Mouse (Mus musculus) hindbrain, embryonic 10.5 days (tissue): ENCODE results near the gene Lmf2. TPM values are rescaled to one million over a fixed set of nuclear protein-coding genes. Genes with fewer than 3 reads are reported as not detected.
A peak's percentile ranks its signal among the peaks of the same experiment; 100 is the strongest.

Source experiments
- DNase-seq: peaks from one replicate; pipeline ENCODE4 v3.0.0-alpha.2; 2017; ENCODE audit warnings: low spot score
- H3K27ac ChIP-seq: fragments of 300-500 bp; sonication (generic); 2 replicates; pipeline ENCODE4 v1.5.1; 2016; ENCODE audit warnings: mild to moderate bottlenecking, moderate library complexity
- H3K27me3 ChIP-seq: fragments of 300-500 bp; sonication (generic); 2 replicates; pipeline ENCODE4 v1.6.1; 2016; ENCODE audit warnings: mild to moderate bottlenecking; ENCODE audit not compliant: poor library complexity, insufficient read depth, severe bottlenecking
- H3K36me3 ChIP-seq: fragments of 300-500 bp; sonication (generic); 2 replicates; pipeline ENCODE4 v1.6.1; 2016; ENCODE audit warnings: mild to moderate bottlenecking, moderate library complexity
- H3K4me1 ChIP-seq: fragments of 300-500 bp; sonication (generic); replicated peaks from 2 replicates; pipeline ENCODE4 v1.6.1; 2016; ENCODE audit warnings: mild to moderate bottlenecking
- H3K4me3 ChIP-seq: fragments of 300-500 bp; sonication (generic); 2 replicates; pipeline ENCODE4 v1.5.1; 2016; ENCODE audit warnings: mild to moderate bottlenecking, moderate library complexity
- H3K9me3 ChIP-seq: fragments of 300-500 bp; sonication (generic); 2 replicates; pipeline ENCODE4 v1.6.1; 2016; ENCODE audit warnings: mild to moderate bottlenecking, moderate library complexity
- WGBS: fragments of 180-500 bp; shearing (Covaris S2); methylation state at CpG from one replicate; pipeline ENCODE4 v1.1.7; 2016; 5-methylcytosine and 5-hydroxymethylcytosine counted together
- polyA plus RNA-seq: library from polyadenylated mRNA; unstranded; fragments of >200 nt; fragmentation: Nextera tagmentation; extraction: Ambion mirVana; gene quantifications from 2 replicates; pipeline ENCODE4 v1.2.1, GENCODE M21; 2016

Gene Lmf2
- polyA plus RNA-seq, 1 experiment from 2014 or later = 52.0 TPM

DNA sequence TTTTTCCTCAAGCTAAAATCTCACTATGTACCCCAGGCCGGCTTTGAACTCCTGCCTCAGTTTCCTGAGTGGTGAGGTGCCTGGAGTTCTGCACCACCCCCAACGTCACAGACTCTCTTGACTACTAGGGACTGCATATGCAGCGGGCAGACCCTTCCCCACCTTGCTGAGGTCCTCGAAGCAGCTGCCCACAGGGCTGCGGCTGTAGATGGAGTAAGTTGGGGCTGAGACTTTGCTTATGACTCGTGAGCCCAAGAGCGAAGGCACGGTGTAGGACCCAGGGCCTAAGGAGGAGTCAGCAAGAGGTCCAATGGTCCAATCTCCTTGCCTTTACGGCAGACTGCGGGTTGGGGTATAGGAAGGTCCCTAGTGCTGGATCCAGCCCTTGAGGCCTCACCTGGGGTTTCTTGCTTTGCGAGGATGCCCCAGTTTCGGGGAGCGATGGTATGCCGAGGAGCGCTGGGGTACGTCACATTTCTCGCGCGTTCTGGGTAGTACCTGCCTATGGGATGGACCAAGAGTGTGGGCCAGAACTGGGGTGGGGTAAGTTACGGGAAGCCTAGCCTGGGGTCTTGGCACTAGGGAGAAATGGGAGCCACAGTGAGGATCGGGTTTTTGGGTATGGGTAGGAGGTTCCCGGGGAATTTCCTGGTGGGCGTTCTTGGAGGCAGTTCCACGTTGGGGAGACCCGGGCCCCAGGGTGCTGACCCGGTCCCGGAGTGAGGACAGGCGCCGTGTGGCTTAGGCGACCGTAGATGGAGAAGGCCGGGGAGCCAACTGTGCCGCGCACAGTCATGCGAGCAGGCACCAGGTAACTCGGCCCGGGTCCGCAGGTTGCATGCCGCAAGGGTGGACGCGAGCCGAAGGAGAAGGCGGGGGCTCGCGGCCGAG lies 22.7 kb upstream of the Lmf2 start:
- no peak for DNase-seq
- 11% methylated on average over 46 of the region's 46 CpGs for WGBS
- Histone ChIP-seq H3K9me3 (no peaks in the 10 kb centered on the region), H3K27ac (peak overlapping the region; percentile 73; the same call in 1 of the 2 replicates), H3K27me3 (peaks cover 76% of the 10 kb centered on the region), H3K36me3 (no peaks in the 10 kb centered on the region), H3K4me1 (peaks cover 39% of the 10 kb centered on the region), H3K4me3 (peak overlapping the region; percentile 55)

DNA sequence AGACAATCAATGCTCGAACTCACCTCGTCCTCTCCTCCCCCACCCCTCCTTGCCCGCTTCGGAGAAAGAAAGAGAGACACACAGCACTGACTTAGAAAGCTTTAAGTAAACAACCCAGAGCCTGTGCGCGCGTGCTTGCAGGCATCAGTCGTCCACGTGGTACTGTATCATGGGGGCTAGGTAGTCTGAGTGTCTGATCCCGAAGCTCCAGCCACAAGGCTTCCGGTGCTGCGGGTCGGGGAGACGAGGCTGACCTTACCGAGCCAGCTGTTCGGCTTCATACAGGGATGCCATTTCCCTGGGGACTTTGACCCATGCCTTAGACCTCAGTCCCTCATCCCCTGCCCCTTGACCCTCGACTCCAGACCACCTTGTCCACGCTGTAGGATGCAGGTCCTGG lies 21.9 kb upstream of the Lmf2 start:
- H3K4me3 ChIP-seq = peak overlapping the region; percentile 23
- H3K9me3 ChIP-seq = no peaks in the 10 kb centered on the region
- no peak overlapping the region for H3K27ac ChIP-seq
- no peak for DNase-seq
- peaks cover 47% of the 10 kb centered on the region for H3K4me1 ChIP-seq
- 7% methylated on average over 18 of the region's 18 CpGs for WGBS
- peaks cover 69% of the 10 kb centered on the region for H3K27me3 ChIP-seq
- H3K36me3 ChIP-seq = peaks cover 8% of the 10 kb centered on the region

DNA sequence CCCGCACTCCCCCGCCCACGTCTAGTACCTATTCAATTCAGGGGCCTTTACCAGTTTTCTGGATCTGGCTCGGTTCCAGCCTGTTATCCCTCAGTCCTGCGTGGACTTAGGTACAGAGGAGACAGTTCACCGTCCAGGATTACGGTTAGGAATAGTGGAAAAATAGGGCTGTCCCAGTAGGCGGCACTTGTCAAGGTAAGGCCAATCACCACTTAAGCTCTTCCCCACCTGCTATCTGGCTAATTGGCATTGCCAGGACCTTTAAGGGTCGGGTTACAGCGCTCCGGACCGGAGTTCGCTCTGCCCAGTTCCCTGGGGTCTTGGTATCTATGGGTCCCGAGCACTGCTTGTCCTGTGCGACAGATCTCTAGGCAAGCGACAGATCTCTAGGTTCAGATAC lies 21.5 kb upstream of the Lmf2 start, which contains the start of gene Tymp:
Gene Tymp, minus strand, starts transcription at position 83 of the 400 bp plus-strand sequence.
- WGBS = 17% methylated on average over 16 of the region's 16 CpGs
- peaks cover 65% of the 10 kb centered on the region for H3K27me3 ChIP-seq

DNA sequence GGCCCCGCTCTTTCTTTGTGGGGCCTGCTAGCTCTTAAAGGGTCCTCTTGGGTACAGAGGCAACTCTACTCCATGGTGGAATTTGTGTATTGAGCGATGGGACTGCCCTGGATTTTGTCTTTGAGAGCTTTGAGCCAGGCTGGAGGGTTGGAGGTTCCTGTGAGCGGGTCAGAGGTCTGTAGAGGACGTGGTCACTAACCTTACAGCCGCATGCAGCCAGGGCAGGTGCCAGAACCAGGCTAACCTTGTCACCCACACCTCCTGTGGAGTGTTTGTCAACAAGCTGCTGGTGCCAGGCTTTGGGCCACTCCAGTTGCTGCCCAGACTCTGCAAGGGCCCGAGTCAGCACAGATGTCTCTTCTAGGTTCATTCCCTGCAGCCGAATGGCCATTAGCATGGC lies 20.6 kb upstream of the Lmf2 start:
- DNase-seq = no peak
- Histone ChIP-seq H3K27ac (no peak overlapping the region), H3K4me3 (no peak overlapping the region), H3K9me3 (no peaks in the 10 kb centered on the region), H3K36me3 (peaks cover 21% of the 10 kb centered on the region), H3K4me1 (peaks cover 53% of the 10 kb centered on the region), H3K27me3 (peaks cover 57% of the 10 kb centered on the region)
- WGBS = 77% methylated on average over 7 of the region's 7 CpGs

More for the DNA sequence above, 21.5 kb upstream of the Lmf2 start, which contains the start of gene Tymp:
- Histone ChIP-seq H3K36me3 (peaks cover 12% of the 10 kb centered on the region), H3K9me3 (no peaks in the 10 kb centered on the region), H3K4me1 (peaks cover 51% of the 10 kb centered on the region), H3K27ac (no peak within 1 kb of the TSS), H3K4me3 (peak within 1 kb of the TSS; percentile 55)
- no peak for DNase-seq

DNA sequence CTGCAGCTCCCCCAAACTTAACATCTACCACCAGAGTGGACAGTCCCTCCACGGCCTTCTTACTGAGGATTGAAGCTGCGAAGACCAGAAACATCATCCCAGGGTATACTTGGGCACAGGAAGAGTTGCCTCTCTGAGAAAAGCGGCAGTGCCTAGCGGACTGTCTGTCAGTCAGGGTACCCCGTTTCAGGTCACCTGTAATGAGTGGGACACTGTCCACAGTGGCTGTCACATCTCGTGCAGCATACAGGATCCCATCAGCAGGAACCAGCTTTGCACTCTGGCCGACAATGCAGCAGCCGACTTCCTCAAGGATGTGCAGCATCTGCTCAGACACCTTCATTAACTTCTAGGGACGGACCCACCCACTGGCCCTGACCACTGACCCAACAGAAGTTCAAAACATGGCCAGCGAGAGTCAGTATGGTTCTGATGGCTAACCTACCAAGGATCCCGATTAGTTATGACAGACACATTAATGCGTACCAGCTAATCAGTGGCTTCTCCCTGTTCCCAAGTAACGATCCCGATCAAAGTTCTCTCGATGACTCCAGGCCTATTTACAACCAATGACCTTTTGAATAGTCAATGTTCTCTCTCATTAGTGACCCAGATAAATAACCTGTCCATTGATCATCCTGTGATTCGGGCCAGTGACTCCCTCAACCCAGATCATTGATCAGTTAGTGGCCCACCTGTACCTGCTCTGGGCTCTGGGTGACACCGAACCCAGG lies 19.5 kb upstream of the Lmf2 start:
- Histone ChIP-seq H3K36me3 (peaks cover 32% of the 10 kb centered on the region), H3K4me3 (no peak overlapping the region), H3K4me1 (peaks cover 53% of the 10 kb centered on the region), H3K27me3 (peaks cover 47% of the 10 kb centered on the region), H3K27ac (peak overlapping the region; percentile 95; the same call in 1 of the 2 replicates), H3K9me3 (no peaks in the 10 kb centered on the region)
- no peak for DNase-seq
- WGBS = 92% methylated on average over 17 of the region's 17 CpGs

DNA sequence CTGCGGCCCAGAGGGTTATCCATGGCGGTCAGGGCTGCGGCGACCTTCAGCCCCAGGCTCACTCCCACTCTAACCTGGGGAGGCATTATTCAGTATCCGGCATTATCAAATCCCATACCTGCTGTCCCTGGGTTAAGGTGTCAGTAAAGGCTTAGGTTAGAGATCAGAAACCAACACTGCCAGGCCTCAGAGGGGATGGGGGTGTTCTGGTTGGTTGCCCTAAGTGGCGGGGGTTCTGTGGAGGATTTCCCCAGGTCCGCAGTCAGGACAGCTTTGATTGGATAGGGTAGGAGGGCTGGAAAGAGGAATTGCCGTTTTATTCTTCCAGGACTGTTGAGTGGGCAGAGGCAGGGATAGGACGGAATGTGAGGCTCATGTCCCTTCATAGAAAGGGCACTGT lies 18.9 kb upstream of the Lmf2 start:
- peaks cover 38% of the 10 kb centered on the region for H3K36me3 ChIP-seq
- WGBS = 51% methylated on average over 9 of the region's 9 CpGs
- no peaks in the 10 kb centered on the region for H3K9me3 ChIP-seq
- peak overlapping the region; percentile 71 for H3K4me3 ChIP-seq
- DNase-seq = no peak
- H3K27ac ChIP-seq = peak overlapping the region; percentile 95
- peaks cover 51% of the 10 kb centered on the region for H3K4me1 ChIP-seq
- peaks cover 40% of the 10 kb centered on the region for H3K27me3 ChIP-seq

DNA sequence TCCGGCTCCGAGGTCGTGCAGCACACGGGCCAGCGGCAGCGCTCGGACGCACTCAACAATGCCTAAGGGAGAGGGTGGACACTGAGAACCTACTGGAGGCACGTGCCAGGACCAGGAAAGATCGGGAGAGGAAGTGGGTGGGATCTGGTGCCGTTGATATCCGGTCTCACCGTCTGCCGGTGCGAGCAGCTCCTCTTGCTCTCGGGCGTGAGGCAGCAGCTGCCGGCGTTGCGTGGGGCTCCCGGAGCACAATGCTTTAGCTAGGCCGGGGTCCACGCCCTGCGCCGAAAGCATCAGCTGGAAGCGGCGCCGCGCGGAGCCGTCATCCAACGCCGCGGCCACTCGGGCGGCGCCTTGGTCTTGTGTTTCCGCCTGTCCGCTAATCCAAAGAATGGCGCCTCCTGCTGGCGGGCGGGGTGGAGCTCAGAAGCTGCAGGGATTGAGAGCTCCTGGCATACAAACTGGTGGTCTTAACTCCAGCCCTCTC lies 18.3 kb upstream of the Lmf2 start, which contains the start of gene Sco2:
Gene Sco2, minus strand, starts transcription at position 85 of the 487 bp plus-strand sequence.
- H3K9me3 ChIP-seq = no peaks in the 10 kb centered on the region
- peak within 1 kb of the TSS; percentile 71 for H3K4me3 ChIP-seq
- H3K4me1 ChIP-seq = peaks cover 45% of the 10 kb centered on the region
- DNase-seq = peak; percentile 97
- peaks cover 44% of the 10 kb centered on the region for H3K36me3 ChIP-seq
- WGBS = under 1% methylated on average over 42 of the region's 42 CpGs
- peak within 1 kb of the TSS; percentile 95 for H3K27ac ChIP-seq
- peaks cover 35% of the 10 kb centered on the region for H3K27me3 ChIP-seq

DNA sequence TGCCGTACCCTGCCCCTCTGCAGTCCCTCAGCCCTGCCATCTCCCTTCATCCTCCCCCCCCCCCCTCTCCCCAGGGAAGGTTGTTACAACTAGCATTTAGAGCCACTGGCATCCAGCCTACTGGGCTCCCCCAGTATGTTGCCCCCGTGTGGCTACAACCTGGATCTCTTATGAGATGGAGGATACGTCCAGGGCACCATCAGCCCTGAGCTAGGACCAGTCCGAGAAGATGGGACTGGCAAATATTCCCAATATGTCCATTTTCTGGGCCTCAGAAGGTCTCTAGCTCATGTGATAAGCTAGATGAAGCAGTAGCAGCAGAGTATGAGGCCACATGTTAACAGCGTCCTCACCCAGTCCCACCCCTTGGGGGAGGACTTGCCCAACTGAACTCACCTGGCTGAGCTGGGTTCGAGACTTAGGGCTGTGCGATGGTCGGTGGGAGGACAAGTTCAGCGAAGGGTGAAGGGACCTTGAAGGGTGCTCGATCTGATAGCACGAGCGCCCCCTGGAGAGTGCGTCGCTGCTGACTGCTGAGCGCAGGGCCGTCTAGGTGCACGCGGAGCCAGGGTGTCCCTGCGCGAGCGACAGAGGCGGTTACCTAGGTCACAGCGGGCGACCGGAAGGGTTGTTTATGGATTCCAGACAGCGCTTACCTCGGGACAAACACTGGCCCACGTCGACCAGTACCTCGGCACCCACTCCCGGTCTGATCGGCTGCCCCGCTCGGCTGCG lies 17.7 kb upstream of the Lmf2 start:
- Histone ChIP-seq H3K4me1 (peaks cover 39% of the 10 kb centered on the region), H3K27ac (peak overlapping the region; percentile 95), H3K9me3 (no peaks in the 10 kb centered on the region), H3K4me3 (peak overlapping the region; percentile 71), H3K27me3 (peaks cover 29% of the 10 kb centered on the region), H3K36me3 (peaks cover 50% of the 10 kb centered on the region)
- peak; percentile 79 for DNase-seq
- WGBS = 3% methylated on average over 35 of the region's 35 CpGs

DNA sequence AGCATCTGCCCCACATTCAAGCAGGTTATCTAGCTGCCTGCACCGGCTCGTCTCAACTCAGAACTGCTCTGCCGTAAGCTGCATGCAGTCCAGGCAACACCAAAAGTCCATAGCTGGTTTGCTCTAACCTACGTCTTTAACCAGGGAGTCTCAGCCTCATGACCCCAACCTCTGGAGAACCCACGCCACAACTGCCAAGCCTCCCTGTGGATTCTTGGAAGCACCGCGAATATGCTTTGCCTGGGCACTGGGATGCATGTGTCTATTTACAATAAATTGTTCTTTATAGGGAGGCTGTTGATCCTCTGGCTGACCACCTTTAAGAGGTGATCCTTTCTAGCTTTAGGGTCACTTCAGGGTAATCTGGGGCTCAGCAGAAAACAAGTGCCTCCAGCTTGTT lies 17.1 kb upstream of the Lmf2 start:
- peaks cover 56% of the 10 kb centered on the region for H3K36me3 ChIP-seq
- peak overlapping the region; percentile 71 for H3K4me3 ChIP-seq
- no peaks in the 10 kb centered on the region for H3K9me3 ChIP-seq
- H3K27ac ChIP-seq = peak overlapping the region; percentile 95; the same call in 1 of the 2 replicates
- H3K4me1 ChIP-seq = peaks cover 33% of the 10 kb centered on the region
- H3K27me3 ChIP-seq = peaks cover 22% of the 10 kb centered on the region
- WGBS = 89% methylated on average over 7 of the region's 7 CpGs
- DNase-seq = no peak

DNA sequence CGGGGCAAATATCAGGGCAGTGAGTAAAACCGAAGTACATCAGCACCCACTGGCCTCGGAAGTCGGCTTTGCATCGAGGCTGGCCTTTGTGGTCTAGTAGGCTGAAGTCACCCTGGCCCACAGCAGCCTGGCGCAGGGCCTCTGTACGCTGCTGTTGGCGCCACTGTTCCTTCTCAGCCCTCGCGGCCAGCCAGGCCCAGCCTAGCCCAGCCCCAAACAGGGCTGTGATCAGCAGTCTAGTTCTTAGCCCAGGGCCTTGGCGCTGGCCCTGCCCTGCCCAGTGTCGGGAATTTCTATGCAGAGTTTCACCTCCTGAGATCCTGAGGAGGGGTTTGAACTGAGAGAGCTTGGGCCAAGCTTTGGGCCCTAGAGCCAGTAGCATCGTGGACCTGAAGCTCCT lies 16.6 kb upstream of the Lmf2 start:
- WGBS = 92% methylated on average over 13 of the region's 13 CpGs
- Histone ChIP-seq H3K36me3 (peaks cover 61% of the 10 kb centered on the region), H3K27me3 (peaks cover 18% of the 10 kb centered on the region), H3K27ac (no peak overlapping the region; the same call in 1 of the 2 replicates), H3K4me3 (peak overlapping the region; percentile 71; the same call in 1 of the 2 replicates), H3K9me3 (no peaks in the 10 kb centered on the region), H3K4me1 (peaks cover 28% of the 10 kb centered on the region)
- DNase-seq = no peak

DNA sequence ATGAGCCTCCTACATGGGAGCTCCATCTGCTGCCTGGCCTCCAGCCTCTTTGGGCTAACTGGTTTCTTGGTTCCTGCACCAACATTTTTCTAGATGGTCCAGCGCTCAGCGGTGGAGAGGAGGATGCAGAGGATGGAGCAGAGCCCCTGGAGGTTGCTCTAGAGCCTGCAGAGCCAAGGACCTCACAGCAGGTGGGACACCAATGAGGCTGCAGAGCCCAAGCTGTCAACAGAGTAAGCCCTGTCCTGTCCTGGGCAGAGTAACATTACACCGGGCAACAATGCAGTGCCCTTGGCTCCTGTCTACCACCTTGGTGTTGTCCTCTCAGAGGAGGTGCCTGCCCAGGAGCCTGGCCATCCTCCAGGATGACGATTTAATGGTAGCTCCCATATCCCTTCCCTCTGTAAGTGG lies 9.7 kb upstream of the Lmf2 start:
- Histone ChIP-seq H3K27me3 (no peaks in the 10 kb centered on the region), H3K4me3 (no peak overlapping the region), H3K27ac (no peak overlapping the region), H3K4me1 (no peaks in the 10 kb centered on the region), H3K36me3 (peaks cover 100% of the 10 kb centered on the region), H3K9me3 (no peaks in the 10 kb centered on the region)
- WGBS = 94% methylated on average over 4 of the region's 4 CpGs
- DNase-seq = no peak

DNA sequence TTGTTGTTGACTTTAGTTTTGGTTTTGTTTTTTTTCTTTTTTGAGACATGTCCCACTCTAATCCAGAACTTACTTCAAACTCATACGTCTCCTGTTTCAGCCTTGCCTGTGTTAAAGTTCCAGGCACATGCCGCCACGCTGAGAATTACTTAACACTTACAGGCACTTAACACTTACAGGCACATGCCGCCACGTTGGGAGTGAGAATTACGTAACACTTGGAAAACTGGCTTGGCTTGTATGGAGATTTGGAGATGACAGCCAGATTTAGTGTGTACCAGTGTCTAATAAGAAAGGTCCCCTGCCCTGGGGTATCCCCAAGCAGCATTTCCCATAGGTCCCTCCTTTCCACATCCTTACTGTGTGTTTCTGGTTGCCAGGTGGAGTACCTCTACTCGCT lies 7.6 kb upstream of the Lmf2 start:
- H3K27me3 ChIP-seq = no peaks in the 10 kb centered on the region
- peaks cover 5% of the 10 kb centered on the region; the same call in 1 of the 2 replicates for H3K4me1 ChIP-seq
- 95% methylated on average over 7 of the region's 7 CpGs for WGBS
- H3K36me3 ChIP-seq = peaks cover 97% of the 10 kb centered on the region
- no peak overlapping the region for H3K27ac ChIP-seq
- DNase-seq = no peak
- H3K9me3 ChIP-seq = no peaks in the 10 kb centered on the region
- no peak overlapping the region for H3K4me3 ChIP-seq
